Mouse (Mus musculus): Measurements from ENCODE around the gene Syn2.
A peak's percentile ranks its signal among the peaks of the same experiment; 100 is the strongest.

Gene Syn2

DNA sequence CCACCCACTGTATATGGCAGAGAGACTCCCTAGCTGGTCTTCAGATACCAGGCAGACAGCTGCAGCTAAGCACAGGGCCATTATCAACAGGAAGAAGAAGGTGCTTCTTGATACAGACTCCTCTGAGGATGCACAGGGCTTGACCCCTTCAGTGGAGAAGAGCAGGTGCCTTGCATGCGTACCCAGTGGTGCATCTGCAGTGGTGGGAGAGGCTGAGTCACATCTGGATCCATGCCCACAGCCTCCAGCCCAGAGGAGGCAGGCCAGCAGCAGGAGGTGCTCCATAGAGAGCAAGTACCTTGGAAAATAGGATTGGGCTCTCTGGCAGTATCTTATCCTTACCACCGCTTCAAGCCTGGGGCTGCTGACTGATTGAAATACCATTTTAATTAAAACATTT lies 159.2 kb downstream of the Syn2 start:
- no peak for DNase-seq

DNA sequence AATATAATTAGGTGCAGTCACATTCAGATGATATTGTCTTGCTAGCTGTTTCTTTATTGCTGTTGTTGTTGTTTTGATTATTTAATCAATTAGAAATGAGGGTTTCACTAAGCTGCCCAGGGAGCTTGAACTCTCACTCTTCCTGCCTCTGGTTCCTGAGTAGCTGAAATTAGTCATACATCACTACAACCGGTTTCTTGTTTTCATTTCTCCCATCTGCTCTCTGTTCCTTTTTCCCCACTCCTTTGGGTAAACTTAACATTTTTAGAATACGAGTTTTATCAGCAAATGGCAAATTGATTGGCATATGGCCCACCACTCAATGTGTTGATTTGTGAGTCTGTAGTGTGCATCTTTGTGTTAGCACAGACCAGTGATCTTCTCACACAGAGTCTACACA lies 172.4 kb downstream of the Syn2 start:
- no peak for DNase-seq

DNA sequence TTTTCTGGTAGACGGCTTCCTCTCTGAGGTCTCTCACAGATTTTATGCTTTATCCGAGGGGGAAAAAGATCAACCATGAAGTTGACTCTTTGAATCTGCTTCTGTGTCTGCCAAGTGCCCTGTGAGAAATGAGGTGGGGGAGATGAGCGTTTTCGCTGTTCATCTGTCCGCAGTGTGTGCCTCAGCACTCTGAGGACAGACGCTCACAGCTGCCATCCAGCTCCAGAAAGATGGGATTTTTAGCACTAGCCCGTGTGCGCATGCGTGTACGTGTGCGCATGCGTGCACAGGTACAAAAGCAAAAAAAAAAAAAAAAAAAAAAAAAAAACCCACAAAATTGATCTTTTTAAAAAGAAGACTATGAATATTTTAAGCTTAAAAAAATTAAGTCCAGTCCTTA lies 178.1 kb downstream of the Syn2 start:
- DNase-seq, result peak; percentile 45

DNA sequence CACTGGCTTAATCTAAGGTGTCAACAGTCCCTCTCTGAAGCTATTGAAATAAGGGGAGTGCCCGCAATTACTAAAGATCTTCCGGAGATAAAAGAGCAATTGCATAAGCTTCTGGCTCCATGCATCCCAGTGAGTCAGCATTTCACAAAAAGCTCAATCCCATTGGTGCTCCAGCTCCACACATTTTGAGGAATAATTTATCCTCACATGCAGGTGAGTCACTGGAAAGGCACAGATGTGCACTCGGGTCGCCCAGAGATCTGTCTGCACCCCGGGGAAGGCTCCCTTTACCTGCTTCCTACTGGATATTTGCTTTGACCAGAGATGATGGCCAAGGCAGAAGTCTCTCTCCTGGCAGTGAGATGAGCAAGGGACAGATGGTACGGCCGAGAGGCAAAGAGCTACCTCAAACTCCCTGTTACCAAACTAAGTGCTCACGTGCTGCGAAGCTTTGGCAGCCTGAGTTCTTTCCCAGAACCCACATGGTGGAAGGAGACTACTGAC lies 178.6 kb downstream of the Syn2 start:
- DNase-seq, result peak; percentile 65

DNA sequence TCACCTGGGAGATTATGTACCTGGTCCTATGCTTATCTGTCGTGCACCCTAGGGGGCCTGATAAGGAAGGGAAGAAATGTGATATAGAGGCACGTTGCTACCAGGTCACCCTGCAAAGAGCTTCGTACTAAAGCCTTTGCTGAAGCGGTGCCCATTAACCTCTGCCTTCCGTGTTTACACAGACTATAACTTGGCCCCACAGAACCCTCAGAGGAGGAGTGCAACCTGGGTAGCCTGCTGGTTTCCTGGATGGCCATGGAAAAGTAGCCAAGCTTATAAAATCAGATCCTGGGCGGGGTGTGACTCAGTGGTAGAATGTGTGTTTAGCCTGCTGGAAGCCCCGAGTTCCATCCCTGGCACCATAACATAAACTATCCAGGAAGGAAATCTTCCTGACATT lies 179.2 kb downstream of the Syn2 start:
- DNase-seq, result no peak

DNA sequence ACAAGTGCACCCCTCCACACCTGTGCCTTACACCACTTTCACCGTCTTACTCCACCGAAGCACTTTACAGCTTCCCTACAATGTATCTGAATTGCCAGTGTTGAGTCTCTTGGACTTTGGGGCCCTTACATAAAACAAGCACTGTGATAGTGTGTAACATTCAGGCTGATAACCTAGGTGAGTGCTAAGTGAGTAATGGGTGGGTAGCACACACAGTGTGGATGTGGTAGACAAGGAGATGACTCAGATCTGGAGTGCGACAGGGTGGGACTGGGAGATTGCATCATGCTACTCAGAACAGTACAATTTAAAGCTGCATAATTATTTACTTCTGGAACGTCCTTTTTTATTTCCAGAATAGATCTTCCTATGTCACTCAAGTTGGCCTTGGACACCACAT lies 181.1 kb downstream of the Syn2 start:
- DNase-seq, result no peak

DNA sequence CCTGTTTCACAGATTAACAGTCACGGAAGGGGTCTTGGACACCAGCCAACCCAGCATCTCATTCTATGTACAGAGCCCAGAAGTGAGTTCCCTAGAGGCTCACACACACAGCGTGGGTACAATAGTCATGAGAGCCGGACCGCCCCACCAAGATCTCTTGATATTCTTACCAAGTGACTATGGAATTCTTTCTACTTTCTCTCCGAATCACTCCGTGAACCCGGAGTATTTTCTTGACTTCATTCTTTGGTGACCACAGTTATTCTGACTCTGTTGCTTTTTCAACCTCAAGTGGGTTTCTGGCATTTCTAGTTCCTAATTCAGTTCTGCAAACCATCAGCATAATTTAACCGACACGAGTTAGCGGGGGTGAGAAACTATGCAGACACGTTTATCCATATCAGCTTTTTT lies 182.1 kb downstream of the Syn2 start:
- DNase-seq, result no peak

DNA sequence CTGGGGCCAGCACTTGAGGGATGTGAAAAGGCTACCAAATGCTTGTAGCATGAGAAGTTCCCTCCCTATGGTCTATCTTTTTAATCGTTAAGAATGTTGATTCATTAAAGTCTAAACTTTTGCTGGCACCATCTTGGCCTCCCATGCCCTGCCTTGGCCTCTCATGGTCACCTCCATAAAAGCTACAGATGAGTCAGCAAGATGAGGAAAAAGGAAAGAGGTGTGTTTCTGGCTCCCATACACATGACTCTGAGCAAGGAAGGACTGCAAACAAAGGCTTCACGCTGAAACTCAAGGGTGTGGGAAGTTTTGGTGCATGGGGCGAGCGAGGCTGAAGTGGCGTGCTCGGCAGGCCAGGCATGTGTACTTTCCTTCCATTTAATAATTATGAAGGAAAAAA lies 184.1 kb downstream of the Syn2 start:
- DNase-seq, result no peak

DNA sequence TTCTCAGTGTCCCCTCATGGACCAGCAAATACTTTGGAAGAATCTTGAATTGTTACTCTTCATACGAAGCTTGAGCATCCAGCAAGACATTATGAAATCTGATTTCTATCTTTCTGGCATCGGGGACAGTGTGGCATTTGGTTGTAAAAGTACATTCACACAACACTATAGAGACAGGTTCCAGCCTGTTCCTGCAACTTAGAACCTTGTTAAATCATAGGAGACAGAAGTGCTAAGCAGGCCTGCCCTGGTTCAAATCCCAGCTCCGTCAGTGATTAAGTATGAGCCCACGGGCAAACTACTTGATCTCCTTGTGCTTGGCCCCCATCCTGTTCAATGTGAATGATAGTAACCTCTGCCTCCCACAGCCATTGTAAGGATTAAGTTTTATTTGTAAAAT lies 185.0 kb downstream of the Syn2 start:
- no peak for DNase-seq

DNA sequence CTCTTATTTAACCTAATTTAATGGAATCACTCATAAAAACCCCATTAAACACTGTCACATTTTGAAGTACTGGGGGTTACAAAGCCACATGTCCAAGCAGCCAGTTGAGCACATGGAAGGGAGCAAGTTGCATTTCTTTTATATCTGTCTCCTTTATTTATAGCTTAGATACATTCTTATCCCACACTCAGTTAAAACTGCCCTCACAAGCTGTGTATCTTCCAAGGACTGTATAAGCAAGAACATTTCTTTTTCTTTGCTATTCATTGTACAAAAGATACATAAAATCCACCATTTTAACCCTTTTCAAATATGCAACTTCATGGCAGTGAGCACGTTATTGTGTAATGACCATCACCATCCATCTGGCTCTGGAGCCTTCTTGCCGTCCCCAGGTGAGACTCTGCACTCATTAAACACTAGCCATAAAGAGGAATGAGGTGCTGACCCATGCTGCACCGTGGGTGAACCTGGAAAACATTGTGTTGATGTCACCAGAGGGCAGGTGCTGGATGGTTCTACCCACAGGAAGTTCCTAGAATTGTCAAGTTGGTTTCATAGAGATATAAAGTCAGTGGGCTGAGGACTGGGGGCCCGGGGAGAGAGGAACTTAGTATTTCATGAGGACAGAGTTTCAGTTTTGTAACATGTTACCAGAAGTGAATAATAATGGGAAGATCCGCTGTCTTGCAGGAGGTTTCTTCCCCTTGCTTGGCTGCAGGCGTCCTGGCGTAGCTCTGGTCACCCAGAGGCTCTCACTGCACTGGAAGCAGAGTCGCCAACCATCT lies 186.4 kb downstream of the Syn2 start:
- no peak for DNase-seq

DNA sequence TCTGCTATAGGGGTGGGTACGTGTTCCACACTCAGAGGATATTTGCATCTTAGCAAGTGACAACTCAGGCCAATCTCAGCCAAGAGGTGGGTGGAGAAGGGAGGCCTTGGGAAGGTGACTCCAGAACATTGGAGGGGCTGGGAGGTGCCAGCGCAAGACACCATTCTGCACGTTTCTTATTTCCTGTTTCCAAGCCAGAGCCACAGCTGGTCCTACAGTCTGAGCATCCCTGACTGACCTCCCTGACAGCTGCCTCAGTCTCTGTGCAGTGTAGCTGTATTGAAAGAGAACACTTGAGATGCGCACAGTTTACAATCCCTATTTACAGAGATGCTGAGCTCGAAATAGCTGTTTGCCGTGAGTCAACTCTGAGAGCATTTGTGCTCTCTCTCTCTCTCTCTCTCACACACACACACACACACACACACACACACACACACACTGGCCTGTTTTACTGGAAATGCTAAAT lies 187.2 kb downstream of the Syn2 start:
- DNase-seq, result no peak

DNA sequence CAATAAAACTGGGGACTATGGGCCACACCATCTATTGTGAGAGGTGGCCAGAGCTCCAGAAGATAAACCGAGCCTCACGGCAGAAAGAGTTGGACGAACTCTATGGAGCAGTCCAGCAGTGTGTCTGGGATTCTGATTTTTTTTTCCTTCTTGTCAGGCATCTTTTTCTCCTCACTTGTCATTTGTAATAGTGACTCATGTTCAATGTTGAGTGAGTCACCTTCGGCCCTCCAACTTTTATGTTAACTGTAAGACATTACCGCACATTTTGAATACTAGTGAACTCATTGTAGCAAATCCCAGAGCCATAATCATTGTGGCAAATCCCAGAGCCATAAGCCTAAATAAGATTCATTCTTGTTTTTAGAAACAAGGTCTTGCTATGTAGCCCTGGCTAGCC lies 188.3 kb downstream of the Syn2 start:
- no peak for DNase-seq

DNA sequence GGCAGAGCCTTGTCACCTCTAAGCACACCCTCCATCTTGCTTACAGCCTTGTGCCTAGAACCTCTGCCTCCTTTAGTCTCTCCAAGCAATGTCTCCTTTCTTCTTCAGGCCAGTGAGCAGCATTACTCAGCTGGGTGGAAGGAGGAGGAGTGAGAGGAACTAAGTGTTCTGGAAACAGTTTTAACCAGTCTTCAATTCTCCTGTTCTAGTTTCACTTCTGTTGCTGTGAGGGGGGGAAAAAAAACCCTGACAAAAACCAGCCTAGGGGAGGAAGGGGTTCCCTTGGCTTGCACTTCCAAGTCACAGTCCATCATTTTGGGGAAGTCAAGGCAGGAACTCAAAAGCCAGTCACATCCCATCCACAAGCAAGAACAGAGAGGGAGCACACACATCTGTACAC lies 196.3 kb downstream of the Syn2 start:
- no peak for DNase-seq
